Comparison of ENCODE assay signal across 8 mouse cellular contexts in the genomic region with DNA sequence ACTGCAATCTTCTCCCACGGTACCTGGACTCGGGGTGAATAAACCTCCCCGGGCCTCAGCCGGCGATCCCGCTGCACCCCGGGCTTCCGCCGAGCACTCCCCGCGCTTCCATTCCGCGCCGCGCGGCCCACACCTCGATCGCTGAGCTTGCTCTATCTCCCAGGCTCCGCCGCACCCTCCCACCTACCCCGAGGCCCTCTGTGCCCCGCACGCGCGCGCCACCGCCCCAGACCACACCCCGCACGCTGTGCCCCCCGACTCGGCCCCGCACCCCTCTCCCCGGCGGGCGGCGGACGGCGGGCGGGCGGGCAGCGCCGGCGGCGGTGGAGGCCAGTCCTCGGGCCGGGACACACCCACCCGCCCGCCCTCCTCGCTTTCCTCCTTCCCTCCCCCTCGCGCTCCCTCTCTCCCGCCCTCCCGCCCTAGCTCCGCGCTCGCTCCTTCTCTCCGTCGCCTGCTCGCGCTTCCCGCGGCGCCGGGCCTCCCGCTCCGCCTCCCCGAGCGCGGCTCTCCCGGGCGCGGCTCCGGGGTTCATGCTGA. TPM values are rescaled to one million over a fixed set of nuclear protein-coding genes. Genes with fewer than 3 reads are reported as not detected.
A peak's percentile ranks its signal among the peaks of the same experiment; 100 is the strongest.
DNase-seq lines count a peak whose midpoint lies in the region; ATAC-seq and TF ChIP-seq lines count a peak whose summit lies in the region.

A gene (plus strand): TSS at position 343 of the 540 bp plus-strand sequence.

- peaks cover 21% of the 10 kb centered on the region; the same call in 1 of the 2 replicates for H3K27me3 ChIP-seq in embryonic facial prominence, embryonic 10.5 days (replicated peaks; ENCODE audit: low read depth, poor library complexity, severe bottlenecking)
- H3K27me3 ChIP-seq in heart, adult 2 months (ENCODE audit: control insufficient read depth, insufficient read depth, low read length): no peaks in the 10 kb centered on the region
- no peaks in the 10 kb centered on the region for H3K27me3 ChIP-seq in kidney, embryonic 15.5 days
- H3K27me3 ChIP-seq in liver, adult 2 months (ENCODE audit: control insufficient read depth, insufficient read depth, low read length): no peaks in the 10 kb centered on the region
- H3K27me3 ChIP-seq in stomach, embryonic 15.5 days (replicated peaks): no peaks in the 10 kb centered on the region

- no peaks in the 10 kb centered on the region; the same call in 1 of the 2 replicates for H3K36me3 ChIP-seq in embryonic facial prominence, embryonic 10.5 days (replicated peaks)
- no peaks in the 10 kb centered on the region for H3K36me3 ChIP-seq in heart, adult 2 months (ENCODE audit: control insufficient read depth, insufficient read depth, low read length)
- peaks cover 9% of the 10 kb centered on the region; the same call in 1 of the 2 replicates for H3K36me3 ChIP-seq in kidney, embryonic 15.5 days
- no peaks in the 10 kb centered on the region for H3K36me3 ChIP-seq in liver, adult 2 months (ENCODE audit: control insufficient read depth, insufficient read depth, low read length)
- no peaks in the 10 kb centered on the region; the same call in 1 of the 2 replicates for H3K36me3 ChIP-seq in stomach, embryonic 15.5 days

- no peak for TF ChIP-seq CTCF in heart, adult 2 months (IDR thresholded peaks at IDR 0.05)
- no peak for TF ChIP-seq CTCF in liver, adult 2 months (IDR thresholded peaks at IDR 0.05; ENCODE audit: low read depth, low read length)

- WGBS in embryonic facial prominence, embryonic 10.5 days: under 1% methylated on average over 64 of the region's 73 CpGs
- WGBS in heart, adult 2 months: under 1% methylated on average over 58 of the region's 73 CpGs
- under 1% methylated on average over 65 of the region's 73 CpGs for WGBS in kidney, embryonic 15.5 days
- under 1% methylated on average over 49 of the region's 73 CpGs for WGBS in liver, adult 2 months
- under 1% methylated on average over 50 of the region's 73 CpGs for WGBS in stomach, embryonic 15.5 days

- H3K27ac ChIP-seq in embryonic facial prominence, embryonic 10.5 days (replicated peaks): peak within 1 kb of the TSS; percentile 91
- H3K27ac ChIP-seq in heart, adult 2 months: peak within 1 kb of the TSS; percentile 81
- H3K27ac ChIP-seq in kidney, embryonic 15.5 days: peak within 1 kb of the TSS; percentile 90
- peak within 1 kb of the TSS; percentile 53 for H3K27ac ChIP-seq in liver, adult 2 months (replicated peaks; ENCODE audit: insufficient read depth, low read depth, low read length)
- H3K27ac ChIP-seq in stomach, embryonic 15.5 days: peak within 1 kb of the TSS; percentile 92

- peak within 1 kb of the TSS; percentile 99 for H3K4me2 ChIP-seq in kidney, embryonic 15.5 days
- H3K4me2 ChIP-seq in stomach, embryonic 15.5 days: peak within 1 kb of the TSS; percentile 90

- no peak for TF ChIP-seq POLR2A in heart, adult 2 months (IDR thresholded peaks at IDR 0.05; ENCODE audit: insufficient read depth, low read depth, low read length)
- 0 out of 2 replicates have a peak, but pooled peaks have one; percentile 4 for TF ChIP-seq POLR2A in liver, adult 2 months (IDR thresholded peaks at IDR 0.05; ENCODE audit: extremely low read depth, insufficient read depth, low read length)

- peaks cover 62% of the 10 kb centered on the region for H3K4me1 ChIP-seq in embryonic facial prominence, embryonic 10.5 days
- H3K4me1 ChIP-seq in heart, adult 2 months (ENCODE audit: control insufficient read depth, insufficient read depth, low read length): peaks cover 3% of the 10 kb centered on the region
- H3K4me1 ChIP-seq in kidney, embryonic 15.5 days: peaks cover 64% of the 10 kb centered on the region
- H3K4me1 ChIP-seq in liver, adult 2 months (ENCODE audit: control insufficient read depth, insufficient read depth, low read length): peaks cover 3% of the 10 kb centered on the region; the same call in 1 of the 2 replicates
- peaks cover 29% of the 10 kb centered on the region for H3K4me1 ChIP-seq in stomach, embryonic 15.5 days

- peak within 1 kb of the TSS; percentile 89 for H3K4me3 ChIP-seq in embryonic facial prominence, embryonic 10.5 days
- peak within 1 kb of the TSS; percentile 90 for H3K4me3 ChIP-seq in heart, adult 2 months
- peak within 1 kb of the TSS; percentile 87 for H3K4me3 ChIP-seq in kidney, embryonic 15.5 days (replicated peaks)
- peak within 1 kb of the TSS; percentile 59 for H3K4me3 ChIP-seq in liver, adult 2 months (ENCODE audit: insufficient read depth, low read depth, low read length)
- peak within 1 kb of the TSS; percentile 75 for H3K4me3 ChIP-seq in stomach, embryonic 15.5 days (replicated peaks)

- no peaks in the 10 kb centered on the region for H3K79me2 ChIP-seq in heart, adult 2 months (replicated peaks; ENCODE audit: control insufficient read depth, insufficient read depth, low read length)
- no peaks in the 10 kb centered on the region for H3K79me2 ChIP-seq in liver, adult 2 months (ENCODE audit: control insufficient read depth, insufficient read depth, low read length)

- intact Hi-C loops in heart, adult 2 months (cut with DNase I): loop anchor here (2.0 kb wide), 1 partner anchor 49 kb away; no protein-coding TSS in a partner anchor

- no peak for TF ChIP-seq EP300 in heart, adult 2 months (IDR thresholded peaks at IDR 0.05; ENCODE audit: insufficient read depth, low read depth, low read length)

- DNase-seq in 3134 (ENCODE audit: extremely low read depth, insufficient read length, low spot score): peak; percentile 49
- peak; percentile 75 to 91 for DNase-seq in adrenal gland, adult (ENCODE audit: inconsistent age in 2 of 2, low spot score in 1 of 2)
- DNase-seq in embryonic facial prominence, embryonic 10.5 days (ENCODE audit: low spot score): peak; percentile 80
- peak; percentile 71 to 77 for DNase-seq in heart, adult 2 months
- peak; percentile 33 for DNase-seq in liver, adult 2 months (ENCODE audit: extremely low read depth, low read depth, low spot score)
- peak; percentile 61 for DNase-seq in naive thymus-derived CD4-positive, alpha-beta T cell, adult 2 months (ENCODE audit: low read depth)

- H3K9me3 ChIP-seq in embryonic facial prominence, embryonic 10.5 days: no peaks in the 10 kb centered on the region
- no peaks in the 10 kb centered on the region for H3K9me3 ChIP-seq in kidney, embryonic 15.5 days (replicated peaks)
- no peaks in the 10 kb centered on the region for H3K9me3 ChIP-seq in stomach, embryonic 15.5 days

- peak; percentile 30 for ATAC-seq in kidney, embryonic 15.5 days (replicated peaks; ENCODE audit: low FRiP score)
- ATAC-seq in stomach, embryonic 15.5 days (ENCODE audit: insufficient read depth, low FRiP score, low read depth): peak; percentile 37

- peak within 1 kb of the TSS; percentile 81 for H3K9ac ChIP-seq in heart, adult 2 months (ENCODE audit: low read depth, low read length)
- peak within 1 kb of the TSS; percentile 90 for H3K9ac ChIP-seq in kidney, embryonic 15.5 days
- H3K9ac ChIP-seq in liver, adult 2 months (ENCODE audit: low read depth, low read length): peak within 1 kb of the TSS; percentile 91
- peak within 1 kb of the TSS; percentile 79 for H3K9ac ChIP-seq in stomach, embryonic 15.5 days

RNA-seq across cellular contexts. Expression of the gene that starts here (rescaled TPM):
- polyA plus RNA-seq in embryonic facial prominence, embryonic 10.5 days (2016; fragmentation: Nextera tagmentation; extraction: Ambion mirVana): 10.1 and 11.0 TPM in 2 replicates
- 1 to 10 TPM; 9.0 to 9.7 TPM for total RNA-seq in heart, adult 2 months (2021)
- polyA plus RNA-seq in heart, adult 2 months (2012; rRNA removed): 8.5 and 9.6 TPM in 2 replicates
- 24.9 and 26.2 TPM in 2 replicates for polyA plus RNA-seq in kidney, embryonic 15.5 days (2015; fragmentation: Nextera tagmentation; extraction: Ambion mirVana)
- 2.5 and 4.0 TPM in 2 replicates for total RNA-seq in liver, adult 2 months (2014; rRNA removed)
- 2.8 and 3.5 TPM in 2 replicates for polyA plus RNA-seq in liver, adult 2 months (2012; rRNA removed)
- 16.7 and 17.4 TPM in 2 replicates for polyA plus RNA-seq in stomach, embryonic 15.5 days (2015; fragmentation: Nextera tagmentation; extraction: Ambion mirVana)

Comparison
In these comparisons a context has a peak if more than half of its experiments do, and no peak if none do; other contexts are left out.
1. Peak in every context shown above with its lines: DNase-seq, ATAC-seq, H3K4me3 ChIP-seq and H3K27ac ChIP-seq.
2. DNase-seq: peak in every context shown above with its lines; median percentile 83 in adrenal gland, adult; 80 in embryonic facial prominence, embryonic 10.5 days; 74 in heart, adult 2 months; 61 in naive thymus-derived CD4-positive, alpha-beta T cell, adult 2 months; 49 in 3134; 33 in liver, adult 2 months.